In the genomic region with DNA sequence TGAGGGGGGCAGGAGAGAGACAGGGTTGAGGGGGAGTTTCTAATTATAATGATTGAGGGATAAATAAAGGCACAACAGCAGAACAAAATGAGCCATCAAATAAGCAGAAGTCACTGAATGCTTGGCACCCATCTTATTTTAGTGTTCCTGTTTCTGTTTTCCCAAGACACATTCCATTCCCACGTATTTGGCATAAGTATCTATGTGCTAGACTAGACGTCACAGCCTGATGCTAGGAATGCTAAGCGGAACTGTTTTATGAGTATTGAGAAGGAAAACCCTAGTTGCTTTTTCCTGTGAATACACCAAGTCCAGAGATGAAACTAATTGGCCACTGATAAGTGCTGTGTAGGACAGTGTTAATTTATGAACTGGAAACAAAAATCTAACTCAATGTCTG, we compare ENCODE assay signal across 18 mouse cellular contexts.
A peak's percentile ranks its signal among the peaks of the same experiment; 100 is the strongest.
DNase-seq lines count a peak whose midpoint lies in the region; ATAC-seq and TF ChIP-seq lines count a peak whose summit lies in the region.
"Had no signal": no experiment of that assay in that cellular context is flagged by ENCODE, and none has a peak within 500 bp of the region (broad histone marks: within the 10 kb centered on the region; RNA-seq: fewer than 3 reads in every experiment).

No protein-coding gene starts in this region.

- H3K9me3 ChIP-seq in forebrain, embryonic 13.5 days (replicated peaks), result no peaks in the 10 kb centered on the region
- H3K9me3 ChIP-seq in forebrain, embryonic 11.5 days (ENCODE audit: control insufficient read depth, low read length), result no peaks in the 10 kb centered on the region
- no peaks in the 10 kb centered on the region for H3K9me3 ChIP-seq in kidney, postnatal 0 days (replicated peaks; ENCODE audit: low read length)
- H3K9me3 ChIP-seq in kidney, embryonic 15.5 days (replicated peaks), result no peaks in the 10 kb centered on the region
- H3K9me3 ChIP-seq: heart, embryonic 13.5 days; hindbrain, embryonic 15.5 days had no signal

- H3K27me3 ChIP-seq in forebrain, embryonic 13.5 days, result no peaks in the 10 kb centered on the region
- no peaks in the 10 kb centered on the region for H3K27me3 ChIP-seq in forebrain, embryonic 11.5 days (ENCODE audit: control insufficient read depth, insufficient read depth, low read length)
- H3K27me3 ChIP-seq in kidney, postnatal 0 days (ENCODE audit: insufficient read depth, low read length), result no peaks in the 10 kb centered on the region
- H3K27me3 ChIP-seq in kidney, embryonic 15.5 days, result no peaks in the 10 kb centered on the region
- H3K27me3 ChIP-seq: heart, embryonic 13.5 days; hindbrain, embryonic 15.5 days; Patski had no signal

- peak; percentile 57; the same call in 1 of the 2 replicates for ATAC-seq in forebrain, embryonic 13.5 days
- no peak for ATAC-seq in forebrain, embryonic 11.5 days (replicated peaks; ENCODE audit: low FRiP score)
- ATAC-seq in kidney, postnatal 0 days (replicated peaks; ENCODE audit: low FRiP score, low read depth), result no peak
- ATAC-seq in kidney, embryonic 15.5 days (replicated peaks; ENCODE audit: low FRiP score), result no peak
- ATAC-seq: activated CD4-positive, CD25-positive, alpha-beta regulatory T cell, adult 4 months; intestine, embryonic 16.5 days; Patski had no signal

- H3K9ac ChIP-seq in forebrain, embryonic 13.5 days, result no peak overlapping the region
- H3K9ac ChIP-seq in forebrain, embryonic 11.5 days (ENCODE audit: low read length), result no peak overlapping the region
- no peak overlapping the region for H3K9ac ChIP-seq in kidney, postnatal 0 days (ENCODE audit: low read depth, low read length)
- H3K9ac ChIP-seq in kidney, embryonic 15.5 days, result no peak overlapping the region
- H3K9ac ChIP-seq: heart, embryonic 13.5 days; hindbrain, embryonic 15.5 days had no signal

- WGBS in forebrain, embryonic 13.5 days, result 69% methylated on average over 3 of the region's 3 CpGs
- 85% methylated on average over 3 of the region's 3 CpGs for WGBS in forebrain, embryonic 11.5 days
- WGBS in kidney, postnatal 0 days, result 68% methylated on average over 3 of the region's 3 CpGs
- 77% methylated on average over 3 of the region's 3 CpGs for WGBS in kidney, embryonic 15.5 days

- H3K36me3 ChIP-seq in forebrain, embryonic 13.5 days (ENCODE audit: poor library complexity, severe bottlenecking), result no peaks in the 10 kb centered on the region
- no peaks in the 10 kb centered on the region for H3K36me3 ChIP-seq in forebrain, embryonic 11.5 days (ENCODE audit: control insufficient read depth, insufficient read depth, low read length)
- H3K36me3 ChIP-seq in kidney, postnatal 0 days (ENCODE audit: insufficient read depth, low read length), result no peaks in the 10 kb centered on the region
- no peaks in the 10 kb centered on the region for H3K36me3 ChIP-seq in kidney, embryonic 15.5 days
- H3K36me3 ChIP-seq: heart, embryonic 13.5 days; hindbrain, embryonic 15.5 days had no signal

- no peak for DNase-seq in forebrain, embryonic 11.5 days (ENCODE audit: low spot score)
- DNase-seq in kidney, postnatal 0 days (ENCODE audit: low spot score), result peak; percentile 15
- DNase-seq in brain, adult 2 months (ENCODE audit: low read depth, low spot score), result peak; percentile 68
- peak; percentile 26 for DNase-seq in telencephalon, adult 2 months (ENCODE audit: low read depth, low spot score)
- no peak for DNase-seq in gastrocnemius, adult 8-10 months (ENCODE audit: low spot score in 2 of 2)
- DNase-seq: adrenal gland, postnatal 14 days; cerebellum, adult 2 months; cerebellum, postnatal 10 days; gastrocnemius, postnatal 25 days; heart, adult 11 months; heart, postnatal 36 days had no signal

- no peak overlapping the region for H3K27ac ChIP-seq in forebrain, embryonic 13.5 days
- H3K27ac ChIP-seq in forebrain, embryonic 11.5 days (ENCODE audit: low read depth, low read length), result no peak overlapping the region
- H3K27ac ChIP-seq in kidney, postnatal 0 days, result no peak overlapping the region
- no peak overlapping the region for H3K27ac ChIP-seq in kidney, embryonic 15.5 days
- H3K27ac ChIP-seq: heart, embryonic 13.5 days; hindbrain, embryonic 15.5 days had no signal

- TF ChIP-seq CTCF in kidney, postnatal 0 days (IDR thresholded peaks at IDR 0.05; ENCODE audit: low read depth), result no peak

- H3K4me1 ChIP-seq in forebrain, embryonic 13.5 days, result no peaks in the 10 kb centered on the region
- no peaks in the 10 kb centered on the region for H3K4me1 ChIP-seq in forebrain, embryonic 11.5 days (replicated peaks; ENCODE audit: control insufficient read depth, insufficient read depth, low read length)
- no peaks in the 10 kb centered on the region for H3K4me1 ChIP-seq in kidney, postnatal 0 days (replicated peaks; ENCODE audit: insufficient read depth, low read length)
- no peaks in the 10 kb centered on the region for H3K4me1 ChIP-seq in kidney, embryonic 15.5 days
- H3K4me1 ChIP-seq: heart, embryonic 13.5 days; hindbrain, embryonic 15.5 days had no signal

- H3K4me3 ChIP-seq in forebrain, embryonic 13.5 days, result no peak overlapping the region
- no peak overlapping the region for H3K4me3 ChIP-seq in forebrain, embryonic 11.5 days (ENCODE audit: low read depth, low read length)
- no peak overlapping the region for H3K4me3 ChIP-seq in kidney, postnatal 0 days (replicated peaks; ENCODE audit: low read depth, low read length)
- H3K4me3 ChIP-seq in kidney, embryonic 15.5 days (replicated peaks), result no peak overlapping the region
- H3K4me3 ChIP-seq: heart, embryonic 13.5 days; hindbrain, embryonic 15.5 days had no signal

- H3K4me2 ChIP-seq in forebrain, embryonic 13.5 days, result no peak overlapping the region
- H3K4me2 ChIP-seq in forebrain, embryonic 11.5 days (ENCODE audit: low read depth, low read length, severe bottlenecking), result no peak overlapping the region
- H3K4me2 ChIP-seq in kidney, postnatal 0 days (ENCODE audit: low read length), result no peak overlapping the region
- H3K4me2 ChIP-seq in kidney, embryonic 15.5 days, result no peak overlapping the region
- H3K4me2 ChIP-seq: heart, embryonic 13.5 days; hindbrain, embryonic 15.5 days had no signal

Comparison
In these comparisons a context has a peak if more than half of its experiments do, and no peak if none do; other contexts are left out.
1. DNase-seq: peak in kidney, postnatal 0 days (single experiment), brain, adult 2 months (single experiment) and telencephalon, adult 2 months (single experiment); none in forebrain, embryonic 11.5 days (single experiment) and gastrocnemius, adult 8-10 months (0 of 2).